Mouse (Mus musculus) monocyte, adult 2 months (primary cell): ENCODE results near the gene Rfc2.
"Not testable (repeated sequence)": the region's sequence is repeated elsewhere in the genome, so short reads cannot be mapped to it uniquely, and the experiment has no call there.

ENCODE experiments used
- DNase-seq, 2 experiments: peaks; one replicate each; pipeline ENCODE4 v3.0.0; 2022; ENCODE audit warnings: low spot score in 2 of 2, low read depth in 1 of 2

Gene Rfc2

GRCm38 (mm10) chr5:134644643-134645118 is 63.5 kb downstream of the Rfc2 start:
- no peak for DNase-seq

GRCm38 (mm10) chr5:134646461-134646860 is 65.3 kb downstream of the Rfc2 start:
- DNase-seq: no peak

GRCm38 (mm10) chr5:134647394-134647793 is 66.2 kb downstream of the Rfc2 start:
- no peak for DNase-seq

DNA sequence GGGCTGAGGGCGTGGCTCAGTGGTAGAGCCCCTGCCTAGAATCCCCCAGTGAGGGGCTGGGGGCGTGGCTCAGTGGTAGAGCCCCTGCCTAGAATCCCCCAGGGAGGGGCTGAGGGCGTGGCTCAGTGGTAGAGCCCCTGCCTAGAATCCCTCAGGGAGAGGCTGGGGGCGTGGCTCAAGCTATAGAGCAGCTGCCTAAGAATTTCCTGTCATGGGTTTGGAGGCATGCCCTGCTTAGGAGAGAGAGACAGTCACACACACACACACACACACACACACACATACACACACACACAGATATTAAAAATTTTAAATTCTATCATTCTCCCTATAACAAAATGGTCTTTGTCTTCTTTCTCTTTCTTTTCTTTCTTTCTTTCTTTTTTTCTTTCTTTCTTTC is 67.8 kb downstream of the Rfc2 start:
- not testable (repeated sequence) for DNase-seq

GRCm38 (mm10) chr5:134650926-134651325 is 69.8 kb downstream of the Rfc2 start:
- peak; percentile 14 to 53 for DNase-seq
